Mouse (Mus musculus): ENCODE measurements around the gene Zfp598.
"Not testable (repeated sequence)": the region's sequence is repeated elsewhere in the genome, so short reads cannot be mapped to it uniquely, and the experiment has no call there.

The Zfp598 gene

DNA sequence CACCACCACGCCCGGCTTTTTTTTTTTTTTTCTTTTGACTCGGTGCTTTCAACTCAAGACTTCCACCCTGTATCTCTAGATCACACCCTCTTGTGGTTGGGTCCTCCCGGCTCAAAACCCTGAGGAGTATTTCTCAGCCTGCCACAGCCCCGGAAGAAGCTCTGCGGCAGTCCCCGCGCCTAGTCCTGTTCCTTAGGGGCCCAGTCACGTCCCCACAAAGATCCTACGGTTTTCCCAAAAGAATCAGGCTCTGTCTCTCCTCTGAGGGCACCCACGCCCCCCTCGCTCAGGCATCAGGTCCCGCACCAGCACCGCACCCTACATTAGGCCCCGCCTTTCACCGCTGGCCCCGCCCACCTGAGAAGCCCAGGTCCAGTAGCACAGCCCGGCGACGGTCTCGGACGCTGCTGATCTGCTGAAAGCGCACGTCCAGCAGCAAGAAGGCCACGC lies 17.7 kb downstream of the Zfp598 start:
- DNase-seq (ENCODE audit: low spot score in 2 of 2): peak in 1 of 2 experiments; percentile 62

DNA sequence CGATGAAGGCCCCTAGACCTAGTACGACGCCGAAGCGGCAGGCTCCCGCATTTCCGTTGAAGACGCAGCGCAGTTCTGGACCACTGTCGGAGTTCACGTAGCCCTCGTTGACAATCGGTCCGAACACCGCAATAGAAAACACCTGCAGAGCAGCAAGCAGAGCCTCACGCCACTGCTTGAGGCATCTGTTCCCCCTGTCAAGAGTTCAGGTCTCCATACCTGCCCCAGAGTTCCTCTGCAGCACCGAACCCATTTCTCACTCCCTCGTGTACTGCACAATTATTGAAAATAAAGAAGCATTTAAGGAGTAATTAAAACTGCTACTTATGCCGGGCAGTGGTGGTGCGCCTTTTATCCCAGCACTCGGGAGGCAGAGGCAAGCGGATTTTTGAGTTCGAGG lies 18.1 kb downstream of the Zfp598 start:
- DNase-seq (ENCODE audit: low spot score in 2 of 2): no peak

DNA sequence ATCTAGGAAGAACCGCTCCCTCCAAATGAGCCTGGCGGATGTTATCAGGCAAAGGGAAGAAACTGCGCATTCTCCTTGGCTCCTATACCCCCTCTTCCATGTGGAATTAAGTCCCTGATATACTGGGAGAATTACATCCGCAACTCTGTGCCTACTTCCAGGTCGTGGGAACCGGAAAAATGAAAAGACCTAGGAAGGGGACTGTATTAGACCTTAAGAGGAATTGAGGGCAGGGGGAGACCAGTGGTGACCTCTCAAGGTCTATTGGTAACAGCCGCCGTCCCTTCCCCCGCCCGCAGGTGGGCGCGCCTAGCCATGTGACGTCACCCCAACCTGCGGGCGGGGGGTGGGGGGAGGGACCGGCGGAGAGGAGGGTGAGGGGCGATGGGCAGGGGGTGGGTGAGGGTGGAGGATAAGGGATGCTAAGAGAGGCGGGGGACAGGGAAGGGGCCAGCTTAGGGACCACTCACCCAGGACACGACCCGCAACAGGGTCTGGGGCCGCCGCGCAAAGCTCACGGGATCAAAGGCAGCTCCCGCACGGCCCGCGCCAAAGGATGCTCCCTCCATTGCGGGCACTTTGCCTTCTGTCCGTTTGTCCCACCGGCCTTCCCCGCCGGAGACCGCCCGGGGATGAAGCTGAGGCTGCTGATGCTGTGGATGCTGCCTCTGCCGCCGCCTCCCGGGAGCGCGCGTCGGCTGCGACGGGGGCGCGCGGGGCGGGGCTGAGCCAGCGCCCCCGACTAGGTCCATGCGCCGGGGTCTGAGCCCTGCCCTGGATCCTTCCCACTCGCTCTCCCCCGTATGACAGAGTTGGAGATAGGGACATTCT lies 20.0 kb downstream of the Zfp598 start, which contains the start of gene Syngr3:
TSS of gene Syngr3 (minus strand) at position 705 of the 831 bp plus-strand sequence.
- DNase-seq (ENCODE audit: low spot score in 2 of 2): no peak

DNA sequence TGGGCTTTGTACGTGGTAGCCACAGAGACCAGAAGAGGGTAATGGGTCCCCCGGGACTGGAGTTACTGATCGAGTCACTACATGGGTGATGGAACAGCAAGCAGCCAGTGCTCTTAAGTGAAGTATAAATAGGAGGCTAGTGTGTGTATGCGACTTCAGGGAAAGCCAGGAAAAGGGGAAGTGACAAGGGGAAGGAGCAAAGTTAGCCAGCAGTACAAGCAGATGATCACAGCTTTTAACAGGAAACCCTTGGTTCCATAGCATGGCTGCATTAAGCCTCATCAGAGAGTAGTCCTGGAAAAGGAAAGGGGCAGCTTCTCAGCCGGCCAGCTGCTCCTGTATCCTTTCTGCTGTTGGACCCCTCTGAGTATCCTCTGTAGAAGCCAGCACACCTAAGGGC lies 22.9 kb downstream of the Zfp598 start:
- DNase-seq (ENCODE audit: low spot score in 2 of 2): no peak

DNA sequence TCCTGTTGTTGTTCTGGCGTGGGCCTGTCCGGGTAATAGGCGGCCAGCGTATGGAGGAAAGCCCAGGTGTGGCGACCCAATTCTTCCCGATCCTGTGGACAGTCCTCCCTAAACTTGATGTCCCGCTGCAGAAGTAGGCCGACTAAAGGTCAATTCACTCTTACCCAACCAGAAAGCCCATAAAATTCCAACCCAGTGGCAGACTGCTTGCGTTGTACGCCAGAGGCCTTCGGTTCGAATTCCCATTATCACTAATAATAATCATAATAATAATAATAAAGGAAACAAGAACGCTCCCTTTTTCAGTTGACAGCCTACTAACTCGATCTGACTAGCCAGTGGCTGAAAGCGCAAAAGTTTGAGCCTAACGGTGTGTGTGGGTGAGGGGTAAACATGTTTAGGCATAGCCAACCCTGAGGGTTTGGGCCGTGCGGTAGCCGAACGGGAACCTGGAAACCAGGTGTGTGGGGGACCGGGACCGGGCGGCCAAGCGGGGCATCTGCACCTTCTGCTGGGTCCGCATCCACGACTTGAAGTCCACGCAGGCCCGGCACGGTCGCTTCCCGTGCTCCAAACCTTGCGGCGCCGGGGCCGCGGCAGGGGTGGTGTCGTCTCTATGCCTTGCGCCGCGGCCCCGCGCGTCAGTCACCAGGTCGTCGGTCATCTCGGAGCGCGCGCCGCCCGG lies 26.0 kb downstream of the Zfp598 start:
- DNase-seq (ENCODE audit: low spot score in 2 of 2): peak in 1 of 2 experiments; percentile 27

DNA sequence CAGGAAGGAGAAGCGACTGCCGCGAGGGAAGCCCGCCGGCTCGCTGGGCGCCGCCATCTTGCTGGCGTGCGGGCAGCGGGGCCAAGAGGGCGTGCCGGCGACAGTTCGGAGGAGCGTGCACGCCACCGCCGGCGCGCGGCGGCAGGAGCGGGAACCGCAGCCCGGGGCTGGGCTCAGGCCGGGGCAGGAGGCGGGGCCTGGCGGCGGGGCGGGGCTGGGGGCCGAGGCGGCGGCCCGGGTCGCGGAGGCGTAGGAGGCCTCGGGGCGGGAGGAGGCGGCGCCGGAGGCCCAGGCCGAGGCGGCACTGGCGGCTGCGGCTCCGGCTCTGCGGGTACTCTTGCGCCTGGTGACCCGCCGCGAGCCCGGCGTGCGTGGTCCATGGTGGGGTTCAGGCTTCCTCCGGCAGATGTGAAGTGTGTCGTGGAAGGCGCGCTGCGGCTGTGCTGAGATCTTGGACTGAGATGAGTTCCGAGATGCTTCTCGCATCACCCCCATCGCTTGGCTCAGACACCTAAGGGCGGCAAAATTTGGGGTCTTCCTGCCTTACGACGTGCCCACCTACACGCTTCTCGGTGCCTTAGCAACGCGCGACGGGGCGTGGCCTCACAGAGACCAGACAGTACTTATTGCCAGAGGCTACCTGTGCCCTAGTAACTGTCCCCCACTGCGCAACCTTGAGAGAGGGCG lies 26.7 kb downstream of the Zfp598 start, which contains the start of the genes Gfer and Noxo1:
TSS of gene Gfer (minus strand) at position 146 of the 687 bp plus-strand sequence.
TSS of gene Noxo1 (plus strand) at position 224 of the 687 bp plus-strand sequence.
- peak; percentile 83 to 89 for DNase-seq (ENCODE audit: low spot score in 2 of 2)

DNA sequence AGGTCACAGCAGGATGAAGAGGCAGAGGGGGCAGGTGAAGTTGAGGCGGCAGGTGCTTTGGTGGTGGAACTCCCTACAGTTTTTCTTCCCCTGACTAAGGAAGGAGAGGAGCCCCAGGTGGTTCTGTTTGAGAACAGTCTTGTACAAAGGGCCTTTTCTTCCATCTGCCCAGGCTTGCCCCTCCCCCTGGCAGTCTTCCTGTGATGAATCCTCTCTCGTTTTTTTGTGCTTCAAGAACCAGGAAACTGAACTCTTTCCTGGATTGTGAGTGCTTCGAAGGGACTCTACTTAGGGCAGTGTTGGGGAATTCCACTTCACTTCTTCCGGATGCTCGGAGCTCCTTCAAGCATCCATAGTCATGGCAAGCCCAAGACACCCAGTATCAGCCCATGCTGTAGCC lies 28.5 kb downstream of the Zfp598 start:
- DNase-seq (ENCODE audit: low spot score in 2 of 2): no peak

DNA sequence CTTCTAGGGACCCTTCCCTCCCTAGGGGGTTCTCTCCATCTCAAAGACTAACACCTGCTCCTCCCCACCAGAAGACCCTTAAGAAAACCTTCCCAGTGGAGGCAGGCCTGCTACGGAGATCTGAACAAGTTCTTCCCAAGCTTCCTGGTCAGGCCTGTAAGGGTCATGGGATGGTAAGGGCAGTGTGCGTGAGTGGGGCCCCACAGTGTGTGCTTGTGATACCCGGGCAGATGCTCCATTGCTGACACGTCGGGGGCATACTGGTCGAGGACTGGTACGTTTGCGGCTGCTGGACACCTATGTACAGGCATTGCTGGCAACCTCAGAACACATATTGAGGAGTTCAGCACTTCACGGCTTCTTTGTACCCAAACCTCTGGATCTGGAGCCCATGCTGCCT lies 29.2 kb downstream of the Zfp598 start:
- DNase-seq (ENCODE audit: low spot score in 2 of 2): no peak

DNA sequence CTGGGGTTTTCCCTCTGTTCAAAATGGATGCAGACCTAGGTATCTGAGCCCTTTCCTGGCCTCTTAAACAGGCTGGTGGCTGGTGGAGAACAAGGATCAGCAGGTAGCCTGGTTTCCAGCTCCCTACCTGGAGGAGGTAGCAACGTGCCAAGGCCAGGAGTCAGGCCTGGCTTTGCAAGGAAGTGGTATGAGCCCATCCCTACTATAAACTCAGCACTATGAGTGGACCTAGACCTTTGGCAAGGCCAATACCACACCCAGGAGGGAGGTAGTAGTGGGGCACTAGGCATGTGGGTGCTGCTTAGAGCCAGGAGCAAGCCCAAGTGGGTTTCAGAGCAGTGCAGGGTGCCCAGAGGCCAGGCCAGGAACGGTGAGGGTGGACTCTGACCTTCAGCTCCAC lies 30.0 kb downstream of the Zfp598 start:
- DNase-seq (ENCODE audit: low spot score in 2 of 2): no peak

DNA sequence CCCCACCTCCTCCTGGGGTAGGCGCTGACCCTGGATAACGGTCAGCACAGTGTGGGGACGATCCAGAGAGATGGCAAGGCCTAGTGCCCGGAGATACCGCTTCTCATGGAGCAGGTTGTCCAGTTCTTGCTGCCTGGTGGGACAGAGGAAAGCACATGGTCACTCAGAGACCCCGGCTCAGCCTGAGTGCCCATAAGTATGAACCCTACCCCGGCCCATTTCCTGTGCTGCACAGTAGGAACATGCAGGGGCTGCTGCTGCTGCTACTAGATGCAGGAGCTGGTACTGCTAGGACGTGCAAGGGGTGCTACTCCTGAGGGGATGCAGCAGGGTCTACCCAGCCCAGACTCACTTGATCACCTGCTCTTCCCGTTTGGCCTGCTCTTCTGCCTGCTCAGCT lies 31.8 kb downstream of the Zfp598 start:
- DNase-seq (ENCODE audit: low spot score in 2 of 2): no peak

DNA sequence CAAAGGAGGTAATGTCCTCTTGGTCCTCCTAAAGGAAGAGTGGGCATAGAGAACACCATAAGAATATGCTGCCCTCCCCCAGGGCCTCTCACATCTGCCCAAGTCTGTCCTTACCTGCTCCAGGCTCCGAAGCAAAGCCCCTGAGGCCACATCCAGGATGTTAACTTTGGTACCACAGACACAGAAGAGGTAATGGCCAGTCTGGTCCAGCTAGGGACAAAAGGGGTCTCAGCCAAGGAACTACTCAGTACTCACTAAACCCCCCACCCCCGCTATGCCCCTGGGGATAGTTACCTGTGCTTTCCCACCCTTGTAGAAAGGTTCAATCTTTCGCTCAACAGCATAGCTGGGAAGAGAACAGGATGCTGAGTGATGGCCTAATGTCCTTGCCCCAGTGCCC lies 36.3 kb downstream of the Zfp598 start:
- DNase-seq (ENCODE audit: low spot score in 2 of 2): no peak

DNA sequence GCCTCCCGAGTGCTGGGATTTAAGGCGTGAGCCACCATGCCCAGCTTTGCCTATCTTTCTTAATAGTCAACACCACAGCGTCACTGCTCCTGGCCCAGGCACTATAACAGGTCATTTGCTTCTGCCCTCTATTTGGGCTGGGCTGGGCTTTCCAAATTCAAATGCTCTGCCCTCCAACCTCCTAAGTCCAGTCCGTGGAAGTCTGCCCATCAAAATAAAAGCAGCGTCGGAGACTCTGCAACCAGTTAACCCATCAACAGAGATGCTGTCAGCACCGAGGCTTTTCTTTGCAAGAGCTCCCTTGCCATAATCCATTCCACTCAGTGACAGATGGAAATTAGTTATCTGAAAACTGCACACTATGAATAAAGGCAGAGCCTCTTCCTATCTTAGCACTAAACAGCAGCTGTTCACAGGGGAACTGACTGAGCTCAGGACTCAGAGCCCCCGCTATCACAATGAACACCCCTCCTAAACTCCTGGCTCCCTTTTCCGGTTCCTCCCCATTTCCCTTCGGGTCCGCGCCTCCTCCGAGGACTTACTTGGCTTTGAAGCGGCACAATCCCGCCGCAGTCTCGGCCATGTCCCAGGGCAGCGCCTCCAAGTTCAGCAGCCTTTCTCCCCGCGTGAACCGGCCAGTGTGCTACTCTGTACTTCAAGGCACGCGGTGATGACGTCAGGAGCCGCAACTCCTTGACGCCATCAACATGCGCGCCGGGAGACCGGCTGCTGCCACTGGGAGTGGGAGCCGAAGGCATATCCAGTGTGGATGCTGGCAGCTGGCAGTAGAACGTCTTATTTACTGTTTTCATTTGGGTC lies 37.7 kb downstream of the Zfp598 start, which contains the start of gene Tbl3:
TSS of gene Tbl3 (minus strand) at position 679 of the 819 bp plus-strand sequence.
- DNase-seq (ENCODE audit: low spot score in 2 of 2): peak; percentile 88 to 92

DNA sequence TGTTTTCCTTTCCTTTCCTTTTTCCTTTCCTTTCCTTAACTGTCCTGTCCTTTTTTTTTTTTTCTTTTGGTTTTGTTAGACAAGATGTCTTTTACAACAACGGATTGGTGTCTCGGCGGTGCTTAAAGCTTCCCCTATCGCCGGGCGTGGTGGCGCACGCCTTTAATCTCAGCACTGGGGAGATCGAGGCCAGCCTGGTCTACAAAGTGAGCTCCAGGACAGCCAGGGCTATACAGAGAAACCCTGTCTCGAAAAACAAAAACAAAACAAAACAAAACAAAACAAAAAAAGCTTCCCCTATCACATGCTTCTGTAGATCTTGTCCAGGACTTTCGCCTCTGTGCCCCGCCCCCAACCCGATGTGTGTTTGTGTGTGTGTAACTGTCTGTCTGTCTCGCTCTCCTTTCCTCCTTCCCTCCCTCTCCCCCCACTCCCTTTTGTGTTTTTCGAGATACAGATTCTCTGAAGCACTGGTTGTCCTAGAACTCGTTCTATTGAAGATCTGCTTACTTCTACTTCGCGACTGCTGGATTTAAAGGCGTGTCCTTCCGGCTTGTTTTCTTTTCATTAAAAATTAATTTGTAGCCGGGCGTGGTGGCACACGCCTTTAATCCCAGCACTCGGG lies 38.4 kb downstream of the Zfp598 start:
- DNase-seq (ENCODE audit: low spot score in 2 of 2): no peak

DNA sequence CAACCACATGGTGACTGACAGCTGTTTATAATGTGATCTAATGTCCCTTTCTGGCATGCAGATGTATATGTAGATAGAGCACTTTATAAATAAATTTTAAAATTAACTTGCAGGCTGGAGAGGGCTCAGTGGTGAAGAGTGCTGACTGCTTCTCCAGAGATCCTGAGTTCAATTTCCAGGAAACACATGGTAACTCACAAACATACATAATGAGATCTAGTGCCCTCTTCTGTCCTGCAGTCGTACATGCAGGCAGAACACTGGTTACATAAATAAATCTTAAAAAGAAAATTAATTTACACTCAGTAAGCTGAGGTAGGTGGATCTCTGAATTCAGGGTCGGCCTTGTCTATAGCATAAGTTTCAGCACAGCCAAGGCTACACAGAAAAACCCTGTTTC lies 39.2 kb downstream of the Zfp598 start:
- no peak for DNase-seq (ENCODE audit: low spot score in 2 of 2)

DNA sequence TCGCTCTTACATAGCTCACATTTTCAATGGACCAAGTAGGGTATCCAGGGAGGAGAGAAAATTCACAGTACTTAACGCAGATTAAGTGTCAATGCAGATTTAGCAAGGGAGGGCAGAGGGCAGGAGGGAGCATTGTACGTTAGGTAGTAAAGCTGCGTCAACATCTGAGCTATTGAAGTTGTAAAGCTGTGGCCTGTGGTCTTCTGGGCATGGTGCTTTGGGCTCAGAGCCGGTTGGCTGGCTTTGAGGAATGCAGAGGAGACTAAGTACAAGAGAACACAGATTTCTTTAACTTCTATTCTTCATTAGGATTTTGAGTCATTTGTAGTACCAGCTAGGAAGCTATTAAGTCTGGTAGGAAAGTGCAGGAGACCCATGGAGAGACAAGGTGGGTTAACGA lies 46.1 kb downstream of the Zfp598 start:
- DNase-seq (ENCODE audit: low spot score in 2 of 2): no peak

DNA sequence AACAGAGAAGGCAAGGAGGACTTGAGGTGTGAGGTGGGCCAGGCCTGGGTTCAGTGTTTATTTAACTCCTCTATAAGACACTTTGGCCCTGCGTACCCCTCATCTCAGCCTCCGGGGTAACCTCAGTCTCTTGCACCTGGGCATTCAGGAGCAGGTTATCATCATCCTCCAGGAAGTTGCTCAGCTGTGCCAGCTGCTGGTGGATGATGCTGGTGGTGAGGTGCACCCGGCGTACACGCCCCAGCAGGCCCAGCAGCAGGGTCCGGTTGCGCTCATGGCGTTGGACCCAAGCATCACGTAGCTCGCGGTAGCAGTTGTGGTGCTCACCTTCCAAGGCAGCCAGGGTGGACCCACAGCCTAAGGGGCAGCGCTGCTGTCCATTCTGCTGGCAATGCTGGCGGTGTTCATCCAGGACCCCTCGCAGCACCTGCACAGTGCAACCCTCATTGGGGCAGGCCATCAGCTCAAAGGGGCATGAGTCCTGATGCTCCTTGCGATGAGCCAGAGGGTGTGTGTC lies 46.7 kb downstream of the Zfp598 start:
- no peak for DNase-seq (ENCODE audit: low spot score in 2 of 2)

DNA sequence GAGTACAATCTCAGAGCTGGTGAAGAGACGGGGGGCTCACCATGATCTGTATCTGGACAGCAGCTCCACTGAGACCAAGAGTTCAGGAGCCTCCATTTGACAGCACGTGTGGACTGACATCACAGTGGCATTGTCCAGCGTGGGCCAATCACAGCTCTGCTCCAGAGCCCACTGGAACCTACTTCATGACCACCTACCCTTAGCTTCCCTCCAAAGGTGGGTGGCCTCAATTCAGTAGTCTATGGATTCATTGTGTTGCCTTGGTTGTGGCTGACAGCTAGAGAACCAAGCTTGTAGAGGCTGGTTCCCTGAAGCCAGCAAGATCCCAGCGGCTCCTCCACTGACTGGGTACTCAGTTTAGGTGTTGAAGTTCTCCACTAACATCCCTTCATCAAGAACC lies 48.5 kb downstream of the Zfp598 start, which contains the start of the genes Rnf151 and Rps2:
TSS of gene Rnf151 (minus strand) at position 121 of the 400 bp plus-strand sequence.
TSS of gene Rps2 (plus strand) at position 174 of the 400 bp plus-strand sequence.
- no peak for DNase-seq (ENCODE audit: low spot score in 2 of 2)

DNA sequence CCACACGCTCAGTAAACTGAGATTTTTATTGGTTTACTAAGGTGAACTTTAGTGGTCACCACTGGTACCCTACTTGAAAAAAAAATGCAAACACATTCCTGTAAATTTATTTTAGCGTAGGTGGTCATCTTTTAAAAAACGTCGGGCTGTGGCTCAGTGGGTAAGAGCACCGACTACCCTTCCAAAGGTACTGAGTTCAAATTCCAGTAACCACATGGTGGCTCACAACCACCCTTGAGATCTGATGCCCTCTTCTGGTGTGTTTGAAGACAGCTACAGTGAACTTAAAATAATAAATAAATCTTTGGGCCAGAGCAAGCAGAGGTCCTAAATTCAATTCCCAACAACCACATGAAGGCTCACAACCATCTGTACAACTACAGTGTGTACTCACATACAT lies 49.5 kb downstream of the Zfp598 start:
- not testable (repeated sequence) for DNase-seq (ENCODE audit: low spot score in 2 of 2)

DNA sequence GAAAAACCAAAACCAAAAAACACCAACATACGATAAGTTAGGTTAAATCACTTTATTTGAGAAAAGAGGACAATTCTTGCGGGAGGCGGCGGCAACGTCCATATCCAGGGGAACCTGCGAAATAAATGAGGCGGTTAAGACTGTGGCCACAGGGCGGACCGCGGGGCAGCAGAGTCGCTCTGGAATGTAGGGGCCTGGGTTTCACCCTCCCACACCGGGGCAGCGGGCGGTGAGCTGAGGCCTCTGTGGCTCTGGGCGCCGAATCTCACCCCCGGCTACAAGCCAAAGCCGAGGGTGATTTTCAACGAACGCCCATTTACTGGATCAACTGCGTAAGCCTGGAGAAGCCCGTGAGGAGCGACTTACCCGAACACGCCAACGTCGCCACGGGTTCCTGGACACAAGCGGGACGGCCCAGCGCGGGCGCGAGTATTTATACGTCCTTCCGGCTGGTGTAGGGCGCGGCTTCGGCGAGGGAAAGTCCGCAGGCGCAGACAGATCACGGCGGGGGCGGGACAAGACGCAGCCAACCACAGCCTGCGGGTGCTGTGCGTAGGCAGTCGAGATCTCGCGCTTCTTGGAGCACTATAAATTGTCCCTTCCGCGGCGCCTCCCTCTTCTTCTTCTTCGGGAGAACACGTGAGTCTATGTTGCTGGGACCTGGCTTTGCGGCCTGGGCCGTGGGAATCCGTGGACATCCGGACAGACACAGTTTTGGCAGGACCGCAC lies 50.2 kb downstream of the Zfp598 start:
- peak; percentile 94 to 98 for DNase-seq (ENCODE audit: low spot score in 2 of 2)

DNA sequence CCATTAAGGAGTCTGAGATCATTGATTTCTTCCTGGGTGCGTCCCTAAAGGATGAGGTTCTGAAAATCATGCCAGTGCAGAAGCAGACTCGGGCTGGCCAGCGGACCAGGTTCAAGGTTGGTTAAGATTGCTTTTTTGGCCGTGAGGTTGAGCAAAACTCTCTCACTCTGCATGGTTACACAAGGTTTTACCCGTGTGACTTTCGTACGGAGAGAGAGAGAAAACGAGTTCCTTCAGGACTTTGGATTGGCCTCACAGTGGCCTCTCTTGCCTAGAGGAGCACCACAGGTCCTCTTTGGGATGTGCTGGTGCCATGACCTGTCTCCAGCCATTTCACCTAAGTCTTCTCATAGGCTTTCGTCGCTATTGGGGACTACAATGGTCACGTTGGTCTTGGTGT lies 51.1 kb downstream of the Zfp598 start:
- DNase-seq (ENCODE audit: low spot score in 2 of 2): not testable (repeated sequence)

Data from urinary bladder, postnatal 36 days (tissue).